Mouse (Mus musculus) heart, adult 18-20 months (tissue): ENCODE measurements around the gene 9130204L05Rik. TPM values are rescaled to one million over a fixed set of nuclear protein-coding genes. Genes with fewer than 3 reads are reported as not detected.

Experiments used
- DNase-seq, 2 experiments: peaks; one replicate each; pipeline ENCODE4 v3.0.0; 2021 to 2022; ENCODE audit warnings: mixed read lengths in 1 of 2
- long read RNA-seq, 2 experiments: library from polyadenylated mRNA; stranded (forward); transcript quantifications; one replicate each; pipeline ENCODE4 v2.0.0; 2021
- total RNA-seq, 2 experiments: library from RNA; stranded (reverse); gene quantifications; 2 replicates each; pipeline ENCODE4 v1.2.3; 2021

Gene 9130204L05Rik
- total RNA-seq: not detected
- long read RNA-seq, experiment 1: 0 reads
- long read RNA-seq, experiment 2: 0 reads

DNA sequence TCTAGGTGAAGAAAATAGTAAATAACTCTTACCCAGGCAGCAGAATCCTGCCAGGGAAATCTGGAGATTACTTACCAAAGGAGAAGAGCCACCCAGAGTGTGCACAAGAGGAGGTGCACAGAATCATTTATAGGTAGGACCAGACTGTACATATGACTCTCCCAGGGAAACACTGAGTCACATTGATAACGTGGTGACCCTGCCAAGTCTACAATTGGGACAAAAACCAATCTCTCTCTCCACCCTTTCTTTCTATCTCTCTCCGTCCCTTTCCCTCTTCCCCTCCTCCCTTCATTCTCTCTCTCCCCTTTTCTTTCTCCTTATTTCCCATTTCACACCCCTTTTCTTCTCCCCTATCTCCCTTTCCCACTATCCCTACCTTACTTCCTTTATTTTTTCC is at the start of gene 9130204L05Rik:
TSS of gene 9130204L05Rik (minus strand) at position 101 of the 400 bp plus-strand sequence.
- DNase-seq: no peak

GRCm38 (mm10) chr3:91108696-91109095 is 18.1 kb upstream of the 9130204L05Rik start:
- no peak for DNase-seq

DNA sequence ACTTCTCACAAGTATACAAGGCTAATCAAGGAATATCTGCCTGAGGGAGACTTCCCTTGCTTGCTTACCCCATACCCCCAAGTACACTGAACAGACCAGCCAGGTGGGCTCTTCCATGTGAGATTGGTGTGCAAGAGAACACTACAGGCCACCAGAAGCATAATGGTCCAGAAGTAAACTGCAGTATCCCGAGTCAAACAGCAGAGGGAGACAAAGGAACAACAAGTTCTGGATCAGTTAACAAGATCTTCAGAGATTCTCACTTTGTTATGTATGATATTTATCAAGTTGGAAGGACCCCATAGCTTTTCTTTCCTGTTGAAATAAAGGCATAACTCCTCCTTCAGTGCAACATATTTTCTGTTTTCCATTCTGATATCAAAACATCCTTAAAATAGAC is 31.4 kb downstream of the 9130204L05Rik start:
- DNase-seq: no peak

- DNase-seq: no peak
Observed at GRCm38 (mm10) chr3:91052654-91053053, 37.9 kb downstream of the 9130204L05Rik start.
